Mouse (Mus musculus) hindbrain, embryonic 16.5 days (tissue): ENCODE measurements around the gene Klrb1c. TPM values are rescaled to one million over a fixed set of nuclear protein-coding genes. Genes with fewer than 3 reads are reported as not detected.

ENCODE experiments used
- ATAC-seq: fragments of 200-750 bp; cut with Nextera tagmentation; 2 replicates; pipeline ENCODE4 v1.8.0; 2017; ENCODE audit warnings: moderate TSS enrichment, moderate library complexity
- H3K27ac ChIP-seq: fragments of 300-500 bp; sonication (generic); 2 replicates; pipeline ENCODE4 v1.5.1; 2014; ENCODE audit warnings: low read depth, mild to moderate bottlenecking, control low read depth, low read length, moderate library complexity
- H3K27me3 ChIP-seq: fragments of 300-500 bp; sonication (generic); replicated peaks from 2 replicates; pipeline ENCODE4 v1.6.1; 2014; ENCODE audit warnings: low read length; ENCODE audit not compliant: control insufficient read depth, insufficient read depth
- H3K36me3 ChIP-seq: fragments of 300-500 bp; sonication (generic); 2 replicates; pipeline ENCODE4 v1.6.1; 2014; ENCODE audit warnings: mild to moderate bottlenecking, low read length, moderate library complexity, mixed read lengths; ENCODE audit not compliant: control insufficient read depth, insufficient read depth
- H3K4me1 ChIP-seq: fragments of 300-500 bp; sonication (generic); 2 replicates; pipeline ENCODE4 v1.6.1; 2014; ENCODE audit warnings: low read depth, low read length; ENCODE audit not compliant: control insufficient read depth, insufficient read depth
- H3K4me2 ChIP-seq: fragments of 300-500 bp; sonication (generic); 2 replicates; pipeline ENCODE4 v1.6.1; 2014; ENCODE audit warnings: mild to moderate bottlenecking, low read length, control low read depth, moderate library complexity
- H3K4me3 ChIP-seq: fragments of 300-500 bp; sonication (generic); 2 replicates; pipeline ENCODE4 v1.5.1; 2014; ENCODE audit warnings: mild to moderate bottlenecking, low read length, control low read depth, moderate library complexity
- H3K9ac ChIP-seq: fragments of 300-500 bp; sonication (generic); 2 replicates; pipeline ENCODE4 v1.6.1; 2014; ENCODE audit warnings: low read depth, mild to moderate bottlenecking, control low read depth, low read length, moderate library complexity
- H3K9me3 ChIP-seq: fragments of 300-500 bp; sonication (generic); 2 replicates; pipeline ENCODE4 v1.6.1; 2014; ENCODE audit warnings: mild to moderate bottlenecking, low read length, moderate library complexity; ENCODE audit not compliant: control insufficient read depth
- WGBS: fragments of 180-500 bp; shearing (Covaris S2); extraction: QIAGEN DNeasy Blood & Tissue Kit; methylation state at CpG from one replicate; pipeline ENCODE4 v1.1.7; 2014; 5-methylcytosine and 5-hydroxymethylcytosine counted together
- polyA plus RNA-seq: library from polyadenylated mRNA; unstranded; fragments of >200 nt; fragmentation: Nextera tagmentation; extraction: Ambion mirVana; gene quantifications from 2 replicates; pipeline ENCODE4 v1.2.1, GENCODE M21; 2015

Klrb1c gene
- polyA plus RNA-seq: 0.11 and 0.15 TPM in 2 replicates

GRCm38 (mm10) chr6:128789115-128789514 lies at the start of gene Klrb1c:
Gene Klrb1c (minus strand): TSS chr6:128789215.
- Histone ChIP-seq H3K9me3 (no peaks in the 10 kb centered on the region), H3K4me2 (no peak within 1 kb of the TSS), H3K36me3 (no peaks in the 10 kb centered on the region), H3K4me1 (no peaks in the 10 kb centered on the region), H3K27ac (no peak within 1 kb of the TSS), H3K9ac (no peak within 1 kb of the TSS), H3K4me3 (no peak within 1 kb of the TSS), H3K27me3 (no peaks in the 10 kb centered on the region)
- ATAC-seq: no peak
- WGBS: 92% methylated on average over 2 of the region's 2 CpGs

DNA sequence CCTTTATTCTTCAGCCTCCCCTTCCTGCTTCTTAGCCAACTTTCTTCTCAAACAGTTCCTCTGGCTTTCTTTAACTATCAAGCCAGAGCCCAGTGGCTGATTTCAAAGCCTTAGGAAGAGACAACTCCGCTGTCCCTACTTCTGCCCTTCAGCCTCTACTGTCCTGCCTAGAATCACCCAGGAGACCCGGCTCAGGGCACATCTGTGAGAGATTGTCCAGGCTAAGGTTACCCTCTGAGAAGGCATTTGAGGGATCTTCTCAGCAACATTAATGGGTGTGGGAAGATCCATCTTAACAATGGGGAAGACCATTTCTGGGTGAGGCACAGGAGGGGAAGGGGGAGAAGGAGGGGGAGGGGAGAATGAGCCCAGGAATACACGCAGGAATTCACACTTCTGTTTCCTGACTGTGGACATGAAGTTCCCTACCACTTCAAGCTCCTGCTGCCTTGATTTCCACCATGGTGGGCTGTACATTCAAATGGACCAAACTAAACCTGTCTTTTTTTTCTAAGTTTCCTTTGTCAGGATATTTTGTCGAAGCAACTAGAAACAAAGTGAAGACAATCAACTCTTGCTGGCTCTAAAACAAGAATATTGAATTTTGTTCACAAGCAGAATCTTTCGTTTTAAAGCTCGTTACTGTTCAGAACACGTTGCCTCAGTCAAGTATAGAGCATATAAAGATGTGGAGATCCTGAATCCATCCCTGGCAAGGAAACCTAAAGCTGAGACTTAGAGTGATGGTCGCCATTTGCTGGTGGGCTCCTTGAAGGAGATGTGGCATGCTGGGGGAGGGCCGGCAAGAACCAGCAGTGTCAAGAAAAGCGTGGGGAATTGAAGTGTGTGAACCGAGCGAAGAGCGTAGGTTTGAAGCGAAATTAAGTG lies 48.7 kb upstream of the Klrb1c start:
- Histone ChIP-seq H3K27me3 (no peaks in the 10 kb centered on the region), H3K4me1 (peaks cover 8% of the 10 kb centered on the region; the same call in 1 of the 2 replicates), H3K4me2 (peak overlapping the region; percentile 65), H3K9me3 (no peaks in the 10 kb centered on the region), H3K9ac (peak overlapping the region; percentile 67), H3K4me3 (peak overlapping the region; percentile 62), H3K27ac (peak overlapping the region; percentile 85), H3K36me3 (no peaks in the 10 kb centered on the region)
- peak; percentile 44 for ATAC-seq
- WGBS: 2% methylated on average over 14 of the region's 14 CpGs

DNA sequence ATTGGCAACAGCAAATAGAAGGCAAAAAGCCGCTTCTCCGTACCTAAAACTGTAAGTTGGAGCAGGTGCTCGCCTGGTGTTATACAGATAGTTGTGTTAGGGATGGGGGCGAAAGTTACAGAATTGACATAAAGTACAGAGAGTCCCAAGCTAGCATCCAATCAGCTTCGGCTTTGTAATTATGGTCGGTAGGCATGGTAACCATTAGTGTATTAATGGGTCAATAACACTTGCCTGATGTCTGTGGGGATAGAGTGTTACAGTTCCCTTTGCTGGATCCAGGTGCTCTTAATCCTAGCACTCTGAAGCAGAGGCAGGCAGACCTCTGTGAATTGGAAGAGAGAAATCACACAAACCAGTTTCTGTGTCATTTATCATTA lies 47.9 kb upstream of the Klrb1c start:
- Histone ChIP-seq H3K4me1 (peaks cover 8% of the 10 kb centered on the region; the same call in 1 of the 2 replicates), H3K4me2 (peak overlapping the region; percentile 65), H3K27me3 (no peaks in the 10 kb centered on the region), H3K9ac (peak overlapping the region; percentile 67), H3K27ac (peak overlapping the region; percentile 85), H3K4me3 (peak overlapping the region; percentile 62), H3K36me3 (no peaks in the 10 kb centered on the region), H3K9me3 (no peaks in the 10 kb centered on the region)
- no peak for ATAC-seq
- WGBS: 76% methylated on average over 6 of the region's 6 CpGs

DNA sequence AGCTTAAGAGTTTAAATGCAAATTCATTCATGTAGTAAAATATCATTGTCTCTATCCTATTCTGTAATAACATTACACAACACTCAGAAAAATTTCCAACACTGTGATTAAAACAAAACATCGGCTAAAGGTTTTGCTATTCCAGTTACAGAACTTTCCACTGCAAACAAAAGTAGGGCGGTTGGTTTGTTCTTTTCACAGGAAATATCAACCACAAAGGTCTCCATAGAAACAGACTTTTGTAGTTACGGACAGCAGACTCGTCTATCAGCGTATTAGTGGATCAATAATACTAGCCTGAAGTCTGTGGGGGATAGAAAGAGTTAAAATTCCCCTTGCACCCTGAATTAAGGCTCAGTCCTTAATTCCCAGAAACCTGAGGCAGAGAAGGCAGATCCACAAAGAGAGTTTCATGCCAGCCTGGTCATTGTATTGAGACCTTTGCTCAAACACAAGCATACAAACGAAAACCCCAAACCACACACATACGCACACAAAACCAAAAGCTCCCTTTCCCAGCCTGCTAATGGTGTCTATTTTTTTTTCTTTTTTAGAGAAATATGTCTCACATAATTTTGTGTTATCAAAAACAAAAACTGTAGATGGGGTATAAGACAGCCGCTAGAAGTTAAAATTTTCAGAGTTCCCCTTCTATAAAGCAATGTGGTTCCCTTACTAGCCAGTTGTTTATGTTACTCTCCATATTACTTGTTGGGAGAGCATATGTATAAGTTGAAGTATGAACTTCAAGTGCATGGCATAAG lies 47.4 kb upstream of the Klrb1c start:
- Histone ChIP-seq H3K4me1 (0 out of 2 replicates have a peak, but pooled peaks cover 4% of the 10 kb centered on the region), H3K27ac (no peak overlapping the region), H3K27me3 (no peaks in the 10 kb centered on the region), H3K36me3 (no peaks in the 10 kb centered on the region), H3K4me2 (no peak overlapping the region), H3K9ac (no peak overlapping the region), H3K9me3 (no peaks in the 10 kb centered on the region), H3K4me3 (no peak overlapping the region)
- no peak for ATAC-seq
- WGBS: 77% methylated on average over 8 of the region's 8 CpGs

- no peak for ATAC-seq
- H3K36me3 ChIP-seq: no peaks in the 10 kb centered on the region
- 91% methylated on average over 4 of the region's 4 CpGs for WGBS
- no peak overlapping the region for H3K9ac ChIP-seq
- 0 out of 2 replicates have a peak, but pooled peaks cover 4% of the 10 kb centered on the region for H3K4me1 ChIP-seq
- H3K27me3 ChIP-seq: no peaks in the 10 kb centered on the region
- H3K4me3 ChIP-seq: no peak overlapping the region
- H3K4me2 ChIP-seq: no peak overlapping the region
- H3K9me3 ChIP-seq: no peaks in the 10 kb centered on the region
- no peak overlapping the region for H3K27ac ChIP-seq
Measured at GRCm38 (mm10) chr6:128835571-128835970, 46.6 kb upstream of the Klrb1c start.

GRCm38 (mm10) chr6:128833046-128833445 lies 44.0 kb upstream of the Klrb1c start:
- no peaks in the 10 kb centered on the region for H3K27me3 ChIP-seq
- no peak overlapping the region for H3K9ac ChIP-seq
- H3K9me3 ChIP-seq: no peaks in the 10 kb centered on the region
- no peaks in the 10 kb centered on the region for H3K36me3 ChIP-seq
- H3K4me3 ChIP-seq: no peak overlapping the region
- ATAC-seq: no peak
- WGBS: 89% methylated on average over 10 of the region's 10 CpGs
- no peak overlapping the region for H3K4me2 ChIP-seq
- H3K27ac ChIP-seq: no peak overlapping the region
- H3K4me1 ChIP-seq: 0 out of 2 replicates have a peak, but pooled peaks cover 2% of the 10 kb centered on the region

DNA sequence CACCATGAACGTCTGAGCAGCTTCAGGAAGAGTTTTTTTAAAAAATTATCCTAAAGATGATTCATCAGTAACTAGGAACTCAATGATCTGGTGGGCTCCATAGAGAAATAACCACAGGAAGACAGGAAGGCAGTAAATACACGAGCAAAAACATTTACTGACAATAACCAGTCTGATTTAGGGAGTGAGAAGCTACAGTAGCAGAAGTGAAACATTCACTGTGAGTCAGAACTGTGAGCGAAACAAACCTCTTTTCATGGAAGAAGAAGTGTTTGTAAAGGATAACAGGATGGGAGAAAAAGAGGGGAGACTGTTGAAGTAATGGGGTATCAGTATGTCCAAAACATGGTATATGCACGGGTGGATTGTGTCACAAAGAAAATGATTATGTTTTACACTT lies 40.8 kb upstream of the Klrb1c start:
- no peak for ATAC-seq
- Histone ChIP-seq H3K36me3 (no peaks in the 10 kb centered on the region), H3K4me3 (no peak overlapping the region), H3K4me1 (no peaks in the 10 kb centered on the region), H3K9me3 (no peaks in the 10 kb centered on the region), H3K27ac (no peak overlapping the region), H3K27me3 (no peaks in the 10 kb centered on the region), H3K9ac (no peak overlapping the region), H3K4me2 (no peak overlapping the region)
- 70% methylated on average over 4 of the region's 4 CpGs for WGBS

DNA sequence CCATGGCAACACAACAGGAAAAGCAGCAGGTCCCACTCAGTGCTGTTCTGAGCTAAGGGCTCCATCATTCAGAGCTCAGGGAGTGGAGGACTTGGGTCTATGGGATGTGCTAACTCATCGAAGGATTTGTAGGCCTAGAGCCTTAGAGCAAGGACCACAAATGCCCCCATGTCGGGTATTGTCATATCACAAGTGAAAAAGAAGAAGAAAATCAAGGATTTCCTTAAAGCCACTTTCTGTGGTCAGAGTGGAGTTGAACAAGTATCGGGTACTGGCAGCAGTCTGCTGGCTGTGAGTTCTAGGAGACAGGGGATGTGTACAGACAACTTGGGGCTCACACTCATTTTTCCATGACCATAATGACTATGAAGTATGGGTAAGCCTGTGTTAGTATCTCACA lies 37.8 kb upstream of the Klrb1c start:
- Histone ChIP-seq H3K27ac (no peak overlapping the region), H3K36me3 (no peaks in the 10 kb centered on the region), H3K9ac (no peak overlapping the region), H3K27me3 (no peaks in the 10 kb centered on the region), H3K4me3 (no peak overlapping the region), H3K9me3 (no peaks in the 10 kb centered on the region), H3K4me2 (no peak overlapping the region), H3K4me1 (no peaks in the 10 kb centered on the region)
- 77% methylated on average over 3 of the region's 3 CpGs for WGBS
- ATAC-seq: no peak

DNA sequence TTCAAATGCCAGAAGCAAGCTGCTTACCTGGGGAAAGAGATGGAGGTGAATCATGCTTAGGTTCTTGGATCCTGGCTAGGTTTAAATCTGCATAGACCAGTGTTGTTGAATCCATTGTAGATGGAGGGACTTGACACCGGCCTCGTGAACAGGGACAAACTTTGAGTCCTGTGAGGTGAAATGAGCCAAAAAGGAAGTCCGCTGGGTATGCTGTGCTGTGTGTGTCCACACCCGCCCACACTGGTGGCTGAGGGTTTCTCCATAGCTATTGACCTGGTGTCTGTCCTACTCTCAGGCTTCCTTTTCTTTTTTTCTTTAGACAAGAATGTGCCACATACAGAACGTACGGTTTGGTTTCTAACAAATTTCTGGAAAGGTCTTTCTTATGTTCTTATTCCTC lies 37.1 kb upstream of the Klrb1c start, which contains the start of the genes Gm44511 and Klrb1b:
TSS of gene Gm44511 (minus strand) at position 184 of the 400 bp plus-strand sequence.
TSS of gene Klrb1b (minus strand) at position 200 of the 400 bp plus-strand sequence.
- Histone ChIP-seq H3K27ac (no peak within 1 kb of the TSS), H3K36me3 (no peaks in the 10 kb centered on the region), H3K9me3 (no peaks in the 10 kb centered on the region), H3K4me2 (no peak within 1 kb of the TSS), H3K4me3 (no peak within 1 kb of the TSS), H3K4me1 (no peaks in the 10 kb centered on the region), H3K27me3 (no peaks in the 10 kb centered on the region), H3K9ac (no peak within 1 kb of the TSS)
- no peak for ATAC-seq
- WGBS: 93% methylated on average over 6 of the region's 6 CpGs
